8 mouse cellular contexts compared by ENCODE assay signal in the genomic region with DNA sequence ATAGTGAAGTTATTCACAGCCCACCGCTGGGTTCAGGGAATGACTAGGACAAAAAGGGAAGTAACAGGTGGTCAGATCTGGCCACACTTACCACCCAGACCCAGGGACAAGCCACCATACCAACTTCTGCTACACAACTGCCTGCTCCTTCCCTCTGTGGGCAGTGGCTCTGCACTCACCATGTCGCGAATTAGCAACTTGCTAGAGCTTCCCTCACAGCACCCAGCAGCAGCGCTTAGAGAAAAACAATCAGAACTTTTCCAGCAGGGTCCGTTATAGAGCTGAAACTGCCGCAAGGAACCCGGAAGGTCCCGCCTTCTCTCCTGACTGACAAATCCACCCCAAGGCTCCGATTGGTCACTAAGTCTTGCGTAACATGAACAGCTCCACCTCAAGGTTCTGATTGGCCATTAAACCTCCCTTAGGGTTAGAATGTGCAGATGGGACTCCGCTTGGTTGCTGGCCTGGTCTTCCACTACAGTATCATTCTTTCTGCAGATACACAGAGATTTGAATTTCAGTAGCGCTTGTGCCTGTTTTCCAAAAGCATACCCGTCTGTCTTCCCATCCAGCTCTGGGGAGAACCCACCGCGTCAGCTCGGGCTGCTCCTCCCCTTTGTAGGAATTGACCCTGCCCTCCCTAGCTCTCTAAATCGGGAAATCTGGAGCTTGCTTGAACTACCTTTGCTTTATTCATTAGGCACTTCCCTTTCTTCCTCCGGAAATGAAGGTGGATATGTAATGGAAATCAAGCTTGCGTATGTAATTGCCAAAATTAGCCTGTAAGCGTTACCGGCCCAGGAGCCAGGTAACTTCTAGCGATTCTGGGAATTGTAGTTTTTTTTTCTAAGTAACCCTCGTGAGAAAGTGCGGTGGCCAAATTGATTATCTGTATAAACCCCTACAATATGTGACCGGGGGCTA. TPM values are rescaled to one million over a fixed set of nuclear protein-coding genes. Genes with fewer than 3 reads are reported as not detected.
DNase-seq lines count a peak whose midpoint lies in the region; ATAC-seq and TF ChIP-seq lines count a peak whose summit lies in the region.

A gene (minus strand): TSS at position 332 of the 924 bp plus-strand sequence.

- H3K36me3 ChIP-seq in hindbrain, postnatal 0 days (ENCODE audit: insufficient read depth, low read length), result no peaks in the 10 kb centered on the region

- peak within 1 kb of the TSS; percentile 61 for H3K4me2 ChIP-seq in hindbrain, postnatal 0 days (ENCODE audit: low read depth, low read length)

- no peak; the same call in 1 of the 2 replicates for TF ChIP-seq CTCF in gastrocnemius, adult 2 months (IDR thresholded peaks at IDR 0.05)
- peak; percentile 33; the same call in 1 of the 2 replicates for TF ChIP-seq CTCF in hindbrain, postnatal 0 days (IDR thresholded peaks at IDR 0.05; ENCODE audit: low read depth)
- no peak; the same call in 1 of the 2 replicates for TF ChIP-seq CTCF in left cerebral cortex, adult 2 months (IDR thresholded peaks at IDR 0.05)

- no peaks in the 10 kb centered on the region for H3K4me1 ChIP-seq in hindbrain, postnatal 0 days (ENCODE audit: insufficient read depth, low read length)

- DNase-seq in ZHBTc4 (ENCODE audit: low read depth, low spot score), result peak; percentile 95
- peak; percentile 84 for DNase-seq in gastrocnemius, adult 2 months
- DNase-seq in hindbrain, postnatal 0 days (ENCODE audit: low spot score), result peak; percentile 95
- peak; percentile 72 to 84 for DNase-seq in left cerebral cortex, adult 2 months (ENCODE audit: extremely low spot score in 1 of 2, low spot score in 2 of 2)
- DNase-seq in right cerebral cortex, adult 2 months (ENCODE audit: low spot score in 2 of 2), result peak; percentile 82 to 85
- peak; percentile 83 for DNase-seq in urinary bladder, postnatal 14 days (ENCODE audit: low spot score)

- peak within 1 kb of the TSS; percentile 56 for H3K9ac ChIP-seq in hindbrain, postnatal 0 days (replicated peaks; ENCODE audit: low read length)

- H3K9me3 ChIP-seq in hindbrain, postnatal 0 days (ENCODE audit: low read length), result no peaks in the 10 kb centered on the region

- ATAC-seq in common myeloid progenitor, adult 5-6 weeks (replicated peaks; ENCODE audit: low read depth, poor library complexity, severe bottlenecking), result peak; percentile 96
- ATAC-seq in hindbrain, postnatal 0 days, result peak; percentile 99
- peak; percentile 94 for ATAC-seq in megakaryocyte, adult 5-6 weeks (ENCODE audit: poor library complexity, severe bottlenecking)

- H3K27ac ChIP-seq in gastrocnemius, adult 2 months, result peak within 1 kb of the TSS; percentile 94
- peak within 1 kb of the TSS; percentile 77 for H3K27ac ChIP-seq in hindbrain, postnatal 0 days
- H3K27ac ChIP-seq in left cerebral cortex, adult 2 months, result peak within 1 kb of the TSS; percentile 95

- WGBS in hindbrain, postnatal 0 days, result under 1% methylated on average over 25 of the region's 25 CpGs

- no peaks in the 10 kb centered on the region for H3K27me3 ChIP-seq in hindbrain, postnatal 0 days (ENCODE audit: insufficient read depth, low read length)

- H3K4me3 ChIP-seq in gastrocnemius, adult 2 months, result peak within 1 kb of the TSS; percentile 85
- H3K4me3 ChIP-seq in hindbrain, postnatal 0 days (ENCODE audit: low read length), result peak within 1 kb of the TSS; percentile 64
- H3K4me3 ChIP-seq in left cerebral cortex, adult 2 months, result peak within 1 kb of the TSS; percentile 69

- intact Hi-C loops in gastrocnemius, adult 2 months (cut with DNase I), result loop anchor here (1.0 to 5.0 kb wide), 2 partner anchors 106 to 239 kb away; a partner anchor contains a TSS
- intact Hi-C loops in left cerebral cortex, adult 2 months (cut with DNase I), result loop anchor here (1.0 kb wide), 2 partner anchors 106 to 240 kb away; a partner anchor contains a TSS

RNA-seq across cellular contexts. Expression of the gene that starts here (rescaled TPM):
- 26.4 and 31.7 TPM in 2 replicates for total RNA-seq in common myeloid progenitor, adult 5-6 weeks (2017)
- total RNA-seq in gastrocnemius, adult 2 months (2021), result 10 to 100 TPM; 11.0 to 11.1 TPM
- total RNA-seq in hindbrain, postnatal 0 days (2014; rRNA removed), result 2.8 and 5.2 TPM in 2 replicates
- 7.4 and 8.4 TPM in 2 replicates for polyA plus RNA-seq in hindbrain, postnatal 0 days (2015; fragmentation: Nextera tagmentation; extraction: Ambion mirVana)
- 1 to 10 TPM; 9.5 to 9.6 TPM for total RNA-seq in left cerebral cortex, adult 2 months (2021)
- 15.2 and 25.2 TPM in 2 replicates for total RNA-seq in megakaryocyte, adult 5-6 weeks (2015)
- total RNA-seq in megakaryocyte, adult 5-6 weeks (2017), result 24.0 and 26.9 TPM in 2 replicates

Comparison
In these comparisons a context has a peak if more than half of its experiments do, and no peak if none do; other contexts are left out.
1. Peak in every context shown above with its lines: DNase-seq, ATAC-seq, H3K4me3 ChIP-seq and H3K27ac ChIP-seq.